Mouse (Mus musculus): ENCODE measurements around the gene Gm9857. TPM values are rescaled to one million over a fixed set of nuclear protein-coding genes. Genes with fewer than 3 reads are reported as not detected.

Gm9857 gene
- total RNA-seq, 2 experiments from 2014 or later, result not detected

Other genes starting within 250 kb of the Gm9857 start
- 1 to 10 TPM; 1.7 to 1.9 TPM for gene Gpsm2, start 218.1 kb downstream of the Gm9857 start, total RNA-seq (2021)
- under 1 TPM; 0.10 to 0.25 TPM for gene Aknad1, start 200.8 kb downstream of the Gm9857 start, total RNA-seq (2021)
- 10 to 100 TPM; 25.3 to 26.7 TPM for gene Stxbp3, start 99.9 kb downstream of the Gm9857 start, total RNA-seq (2021)
- gene Fndc7, start 50.4 kb downstream of the Gm9857 start, total RNA-seq (2021), result under 1 TPM in 1 of 2 experiments, not detected in 1; 0.05 TPM
- 10 to 100 TPM; 13.1 to 17.2 TPM for gene Prpf38b, start 28.7 kb downstream of the Gm9857 start, total RNA-seq (2021)
- not detected for gene Henmt1, start 572 bp downstream of the Gm9857 start, total RNA-seq (2021)
- gene Fam102b, start 87.2 kb upstream of the Gm9857 start, total RNA-seq (2021), result 1 to 10 TPM; 6.1 to 7.0 TPM
- not detected for gene Slc25a54, start 140.0 kb upstream of the Gm9857 start, total RNA-seq (2021)
- gene Slc25a24, start 182.7 kb upstream of the Gm9857 start, total RNA-seq (2021), result 1 to 10 TPM; 2.5 to 3.0 TPM